Mouse (Mus musculus) testis, adult 2 months (tissue): ENCODE results near the gene Mmp24.

Source experiments
- CTCF ChIP-seq: fragments of 200-500 bp; IDR thresholded peaks from 2 replicates; pipeline ENCODE4 v1.5.1; 2012; ENCODE audit warnings: low read depth, mild to moderate bottlenecking, inconsistent platforms, low read length, moderate library complexity; ENCODE audit not compliant: control insufficient read depth, insufficient read depth, insufficient replicate concordance
- POLR2A ChIP-seq: fragments of 200-500 bp; IDR thresholded peaks from 2 replicates; pipeline ENCODE4 v1.6.1; 2012; ENCODE audit warnings: low read depth, mild to moderate bottlenecking, inconsistent platforms, low read length, moderate library complexity; ENCODE audit not compliant: control insufficient read depth

GRCm38 (mm10) chr2:155826630-155827424, 51.7 kb downstream of the Mmp24 start, which contains the start of gene Eif6:
- TF ChIP-seq CTCF (no peak), POLR2A (peak; percentile 81)
